Mouse (Mus musculus) heart, adult 2 months (tissue): ENCODE results near the gene Dnajb3.
"Not testable (repeated sequence)": the region's sequence is repeated elsewhere in the genome, so short reads cannot be mapped to it uniquely, and the experiment has no call there.

ENCODE experiments used
- CTCF ChIP-seq: fragments of 200-600 bp; IDR thresholded peaks from 2 replicates; pipeline ENCODE4 v1.8.1; 2022; ENCODE audit warnings: antibody characterized with exemption, mild to moderate bottlenecking, moderate library complexity
- EP300 ChIP-seq: fragments of 200-500 bp; IDR thresholded peaks from 2 replicates; pipeline ENCODE4 v1.6.1; 2011; ENCODE audit warnings: low read depth, low read length, control low read depth; ENCODE audit not compliant: insufficient read depth
- POLR2A ChIP-seq: fragments of 200-500 bp; IDR thresholded peaks from 2 replicates; pipeline ENCODE4 v1.6.1; 2011; ENCODE audit warnings: mild to moderate bottlenecking, low read depth, low read length, control low read depth; ENCODE audit not compliant: insufficient read depth

- TF ChIP-seq CTCF, POLR2A, EP300: not testable (repeated sequence)
Measured at GRCm38 (mm10) chr1:88225301-88225700, 19.7 kb upstream of the Dnajb3 start.
